9 mouse cellular contexts compared by ENCODE assay signal in genomic region chr16:17204990-17205389, GRCm38 (mm10). TPM values are rescaled to one million over a fixed set of nuclear protein-coding genes. Genes with fewer than 3 reads are reported as not detected.
DNase-seq lines count a peak whose midpoint lies in the region; ATAC-seq and TF ChIP-seq lines count a peak whose summit lies in the region.
"Had no signal": no experiment of that assay in that cellular context is flagged by ENCODE, and none has a peak within 500 bp of the region (broad histone marks: within the 10 kb centered on the region; RNA-seq: fewer than 3 reads in every experiment).

No protein-coding gene starts in this region.

- H3K79me2 ChIP-seq in liver, adult 2 months (ENCODE audit: control insufficient read depth, insufficient read depth, low read length): peaks cover 13% of the 10 kb centered on the region; the same call in 1 of the 2 replicates

- peak; percentile 47 for TF ChIP-seq CTCF in liver, adult 2 months (IDR thresholded peaks at IDR 0.05; ENCODE audit: low read depth, low read length)

- no peaks in the 10 kb centered on the region for H3K36me3 ChIP-seq in liver, adult 2 months (ENCODE audit: control insufficient read depth, insufficient read depth, low read length)
- no peaks in the 10 kb centered on the region for H3K36me3 ChIP-seq in liver, embryonic 11.5 days (ENCODE audit: control insufficient read depth, insufficient read depth, low read length)
- H3K36me3 ChIP-seq in embryonic facial prominence, embryonic 14.5 days (ENCODE audit: control insufficient read depth, insufficient read depth, low read length): no peaks in the 10 kb centered on the region

- WGBS in liver, adult 2 months: 4% methylated on average over 6 of the region's 6 CpGs
- 3% methylated on average over 6 of the region's 6 CpGs for WGBS in liver, embryonic 11.5 days
- 8% methylated on average over 6 of the region's 6 CpGs for whole genome bisulfite sequencing in embryonic facial prominence, embryonic 14.5 days

- peaks cover 1% of the 10 kb centered on the region for H3K4me1 ChIP-seq in liver, adult 2 months (ENCODE audit: control insufficient read depth, insufficient read depth, low read length)
- peaks cover 16% of the 10 kb centered on the region for H3K4me1 ChIP-seq in liver, embryonic 11.5 days (replicated peaks; ENCODE audit: control insufficient read depth, insufficient read depth, low read length)
- peaks cover 9% of the 10 kb centered on the region; the same call in 1 of the 2 replicates for H3K4me1 ChIP-seq in embryonic facial prominence, embryonic 14.5 days (ENCODE audit: control insufficient read depth, insufficient read depth, low read length)

- peaks cover 4% of the 10 kb centered on the region; the same call in 1 of the 2 replicates for H3K27me3 ChIP-seq in liver, adult 2 months (ENCODE audit: control insufficient read depth, insufficient read depth, low read length)
- peaks cover 6% of the 10 kb centered on the region for H3K27me3 ChIP-seq in liver, embryonic 11.5 days (replicated peaks; ENCODE audit: control insufficient read depth, insufficient read depth, low read length)
- peaks cover 19% of the 10 kb centered on the region for H3K27me3 ChIP-seq in embryonic facial prominence, embryonic 14.5 days (replicated peaks; ENCODE audit: control insufficient read depth, insufficient read depth, low read length)

- no peak overlapping the region for H3K4me3 ChIP-seq in liver, adult 2 months (ENCODE audit: insufficient read depth, low read depth, low read length)
- H3K4me3 ChIP-seq in liver, embryonic 11.5 days (ENCODE audit: low read depth, low read length): no peak overlapping the region
- no peak overlapping the region for H3K4me3 ChIP-seq in embryonic facial prominence, embryonic 14.5 days (ENCODE audit: low read depth, low read length)

- H3K27ac ChIP-seq in liver, adult 2 months (replicated peaks; ENCODE audit: insufficient read depth, low read depth, low read length): no peak overlapping the region
- no peak overlapping the region for H3K27ac ChIP-seq in liver, embryonic 11.5 days (ENCODE audit: low read depth, low read length)
- H3K27ac ChIP-seq in embryonic facial prominence, embryonic 14.5 days (replicated peaks; ENCODE audit: low read depth, low read length): no peak overlapping the region
- H3K27ac ChIP-seq: macrophage had no signal

- no peak overlapping the region for H3K9ac ChIP-seq in liver, adult 2 months (ENCODE audit: low read depth, low read length)
- no peak overlapping the region for H3K9ac ChIP-seq in liver, embryonic 11.5 days (ENCODE audit: low read depth, low read length)
- no peak overlapping the region for H3K9ac ChIP-seq in embryonic facial prominence, embryonic 14.5 days (ENCODE audit: low read depth, low read length)

- no peak for TF ChIP-seq POLR2A in liver, adult 2 months (IDR thresholded peaks at IDR 0.05; ENCODE audit: extremely low read depth, insufficient read depth, low read length)

- no peaks in the 10 kb centered on the region for H3K9me3 ChIP-seq in liver, embryonic 11.5 days (ENCODE audit: control insufficient read depth, low read length)
- no peaks in the 10 kb centered on the region for H3K9me3 ChIP-seq in embryonic facial prominence, embryonic 14.5 days (ENCODE audit: control insufficient read depth, low read length)

- no peak overlapping the region for H3K4me2 ChIP-seq in liver, embryonic 11.5 days
- H3K4me2 ChIP-seq in embryonic facial prominence, embryonic 14.5 days (ENCODE audit: low read depth, low read length): no peak overlapping the region

- DNase-seq in adrenal gland, adult 2 months: peak; percentile 36
- DNase-seq in adrenal gland, postnatal 25 days: no peak
- peak; percentile 54 for DNase-seq in liver, adult 2 months (ENCODE audit: extremely low read depth, low read depth, low spot score)
- no peak for DNase-seq in liver, embryonic 11.5 days (ENCODE audit: low spot score)
- DNase-seq in embryonic facial prominence, embryonic 14.5 days (ENCODE audit: low spot score): peak; percentile 31
- peak; percentile 68 for DNase-seq in retina, embryonic 14.5 days (ENCODE audit: low spot score)
- DNase-seq in frontal cortex, postnatal 36 days (ENCODE audit: low spot score in 2 of 2): no peak

- no peak for ATAC-seq in liver, embryonic 11.5 days (replicated peaks; ENCODE audit: low FRiP score)
- ATAC-seq in embryonic facial prominence, embryonic 14.5 days (ENCODE audit: low read depth): no peak
- no peak for ATAC-seq in erythroid progenitor cell, adult 5-6 weeks (replicated peaks; ENCODE audit: low FRiP score, poor library complexity, severe bottlenecking)

RNA-seq across cellular contexts. Expression of gene Ube2l3, which starts 2.5 kb away (rescaled TPM):
- total RNA-seq in adrenal gland, adult 2 months (2021): 100 to 1,000 TPM; 198 to 273 TPM
- 91.0 and 109 TPM in 2 replicates for polyA plus RNA-seq in adrenal gland, adult 2 months (2012; rRNA removed)
- total RNA-seq in adrenal gland, postnatal 25 days (2021): 194 and 282 TPM in 2 replicates
- total RNA-seq in liver, adult 2 months (2014; rRNA removed): 33.8 and 34.7 TPM in 2 replicates
- 45.7 and 54.0 TPM in 2 replicates for polyA plus RNA-seq in liver, adult 2 months (2012; rRNA removed)
- polyA plus RNA-seq in liver, embryonic 11.5 days (2014; fragmentation: Nextera tagmentation; extraction: Ambion mirVana): 369 and 377 TPM in 2 replicates
- polyA plus RNA-seq in embryonic facial prominence, embryonic 14.5 days (2014; fragmentation: Nextera tagmentation; extraction: Ambion mirVana): 301 and 303 TPM in 2 replicates
- 110 and 161 TPM in 2 replicates for total RNA-seq in erythroid progenitor cell, adult 5-6 weeks (2015; ENCODE audit: low replicate concordance)
- 31.6 and 40.6 TPM in 2 replicates for total RNA-seq in erythroid progenitor cell, adult 5-6 weeks (2017; ENCODE audit: low replicate concordance)

RNA-seq across cellular contexts. Expression of gene Rimbp3, which starts 3.4 kb away (rescaled TPM):
- under 1 TPM in 1 of 2 experiments, not detected in 1; 0.07 TPM for total RNA-seq in adrenal gland, adult 2 months (2021)
- not detected in 2 replicates for polyA plus RNA-seq in adrenal gland, adult 2 months (2012; rRNA removed)
- 0.06 TPM in 1 of 2 replicates, not detected in the other for total RNA-seq in adrenal gland, postnatal 25 days (2021)
- total RNA-seq in liver, adult 2 months (2014; rRNA removed): not detected in 2 replicates
- not detected in 2 replicates for polyA plus RNA-seq in liver, adult 2 months (2012; rRNA removed)
- polyA plus RNA-seq in liver, embryonic 11.5 days (2014; fragmentation: Nextera tagmentation; extraction: Ambion mirVana): 0.18 and 0.45 TPM in 2 replicates
- polyA plus RNA-seq in embryonic facial prominence, embryonic 14.5 days (2014; fragmentation: Nextera tagmentation; extraction: Ambion mirVana): 0.17 and 0.34 TPM in 2 replicates
- not detected in 2 replicates for total RNA-seq in erythroid progenitor cell, adult 5-6 weeks (2015; ENCODE audit: low replicate concordance)
- 0.38 TPM in 1 of 2 replicates, not detected in the other for total RNA-seq in erythroid progenitor cell, adult 5-6 weeks (2017; ENCODE audit: low replicate concordance)
- polyA plus RNA-seq: macrophage had no signal

RNA-seq across cellular contexts. Expression of gene Hic2, which starts 28.4 kb away (rescaled TPM):
- 1 to 10 TPM; 2.4 to 2.7 TPM for total RNA-seq in adrenal gland, adult 2 months (2021)
- 2.1 and 2.6 TPM in 2 replicates for polyA plus RNA-seq in adrenal gland, adult 2 months (2012; rRNA removed)
- 2.3 and 2.6 TPM in 2 replicates for total RNA-seq in adrenal gland, postnatal 25 days (2021)
- 0.83 and 1.2 TPM in 2 replicates for total RNA-seq in liver, adult 2 months (2014; rRNA removed)
- polyA plus RNA-seq in liver, adult 2 months (2012; rRNA removed): 0.87 and 1.1 TPM in 2 replicates
- polyA plus RNA-seq in liver, embryonic 11.5 days (2014; fragmentation: Nextera tagmentation; extraction: Ambion mirVana): 7.0 and 8.3 TPM in 2 replicates
- 3.0 and 3.5 TPM in 2 replicates for polyA plus RNA-seq in embryonic facial prominence, embryonic 14.5 days (2014; fragmentation: Nextera tagmentation; extraction: Ambion mirVana)
- total RNA-seq in erythroid progenitor cell, adult 5-6 weeks (2015; ENCODE audit: low replicate concordance): under 0.01 TPM in 1 of 2 replicates, not detected in the other
- 0.13 and 0.23 TPM in 2 replicates for total RNA-seq in erythroid progenitor cell, adult 5-6 weeks (2017; ENCODE audit: low replicate concordance)

RNA-seq across cellular contexts. Expression of gene Ccdc116, which starts 58.0 kb away (rescaled TPM):
- total RNA-seq in adrenal gland, adult 2 months (2021): under 1 TPM; 0.24 to 0.29 TPM
- polyA plus RNA-seq in adrenal gland, adult 2 months (2012; rRNA removed): 0.44 and 0.60 TPM in 2 replicates
- 0.39 TPM in 1 of 2 replicates, not detected in the other for total RNA-seq in adrenal gland, postnatal 25 days (2021)
- total RNA-seq in liver, adult 2 months (2014; rRNA removed): 0.07 TPM in 1 of 2 replicates, not detected in the other
- polyA plus RNA-seq in liver, adult 2 months (2012; rRNA removed): 0.05 and 0.07 TPM in 2 replicates
- polyA plus RNA-seq in liver, embryonic 11.5 days (2014; fragmentation: Nextera tagmentation; extraction: Ambion mirVana): 1.7 and 2.4 TPM in 2 replicates
- 0.60 and 0.94 TPM in 2 replicates for polyA plus RNA-seq in embryonic facial prominence, embryonic 14.5 days (2014; fragmentation: Nextera tagmentation; extraction: Ambion mirVana)
- not detected in 2 replicates for total RNA-seq in erythroid progenitor cell, adult 5-6 weeks (2015; ENCODE audit: low replicate concordance)
- 0.83 and 0.90 TPM in 2 replicates for total RNA-seq in erythroid progenitor cell, adult 5-6 weeks (2017; ENCODE audit: low replicate concordance)

Comparison
In these comparisons a context has a peak if more than half of its experiments do, and no peak if none do; other contexts are left out.
1. DNase-seq: peak in adrenal gland, adult 2 months (single experiment), liver, adult 2 months (single experiment), embryonic facial prominence, embryonic 14.5 days (single experiment) and retina, embryonic 14.5 days (single experiment); none in adrenal gland, postnatal 25 days (single experiment), liver, embryonic 11.5 days (single experiment) and frontal cortex, postnatal 36 days (0 of 2).